Mouse (Mus musculus): Measurements from ENCODE around the gene Ankrd11.

Gene Ankrd11

DNA sequence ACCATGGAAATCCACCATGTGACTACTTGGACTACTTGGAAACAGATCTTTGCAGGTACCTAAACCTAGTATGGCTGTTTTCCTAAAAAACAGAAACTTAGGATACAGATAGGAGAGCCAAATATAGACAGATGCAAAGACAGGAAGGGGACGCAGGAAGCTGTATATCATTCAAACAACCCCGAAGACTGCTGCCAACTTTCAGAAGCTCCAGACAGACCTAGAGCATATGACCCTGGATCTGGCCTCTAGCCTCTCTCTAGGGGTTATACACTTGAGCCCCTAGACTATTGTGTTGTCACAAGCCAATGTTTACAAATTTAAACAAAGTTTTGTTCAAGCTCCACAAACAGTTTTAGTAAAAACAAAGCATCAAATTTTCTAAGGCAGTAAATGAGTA lies 80.6 kb downstream of the Ankrd11 start:
- DNase-seq (ENCODE audit: low spot score), result no peak

DNA sequence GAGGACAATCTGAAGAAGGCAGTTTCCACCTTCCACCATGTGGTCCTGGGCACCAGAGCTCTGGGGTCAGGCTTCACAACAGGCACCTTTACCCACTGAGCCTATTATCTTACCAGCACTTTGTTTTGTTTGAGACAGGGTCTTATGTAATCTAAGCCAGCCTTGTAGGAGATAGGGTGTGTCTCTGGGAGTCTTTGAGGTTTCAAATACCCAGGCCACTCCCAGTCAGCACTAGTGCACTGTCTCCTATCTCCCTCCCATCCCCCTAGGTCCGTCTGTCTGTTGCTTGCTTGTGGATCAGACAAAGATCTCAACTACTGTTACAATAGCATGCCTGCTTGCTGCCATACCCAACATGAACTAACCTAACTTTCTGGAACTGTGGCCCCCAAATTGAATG lies 81.1 kb downstream of the Ankrd11 start:
- no peak for DNase-seq (ENCODE audit: low spot score)

DNA sequence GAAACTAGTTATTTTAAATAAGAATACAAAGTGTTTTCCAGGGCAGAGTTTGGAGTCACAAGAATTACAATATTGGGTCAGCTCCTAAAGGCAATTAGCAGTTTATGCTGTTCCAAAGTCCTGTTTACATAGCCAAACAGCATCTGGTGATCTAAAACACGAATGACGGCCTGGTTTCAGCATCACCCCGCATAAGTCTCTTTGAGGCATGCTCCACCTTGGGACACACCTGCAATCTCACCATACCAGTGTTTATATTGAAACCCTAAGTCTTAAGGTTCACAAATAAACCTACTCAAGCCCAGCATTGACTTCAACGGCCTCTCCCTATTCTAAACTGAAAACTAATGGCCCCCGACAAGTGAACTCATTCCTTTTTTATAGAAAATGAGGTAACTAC lies 81.8 kb downstream of the Ankrd11 start:
- no peak for DNase-seq (ENCODE audit: low spot score)

DNA sequence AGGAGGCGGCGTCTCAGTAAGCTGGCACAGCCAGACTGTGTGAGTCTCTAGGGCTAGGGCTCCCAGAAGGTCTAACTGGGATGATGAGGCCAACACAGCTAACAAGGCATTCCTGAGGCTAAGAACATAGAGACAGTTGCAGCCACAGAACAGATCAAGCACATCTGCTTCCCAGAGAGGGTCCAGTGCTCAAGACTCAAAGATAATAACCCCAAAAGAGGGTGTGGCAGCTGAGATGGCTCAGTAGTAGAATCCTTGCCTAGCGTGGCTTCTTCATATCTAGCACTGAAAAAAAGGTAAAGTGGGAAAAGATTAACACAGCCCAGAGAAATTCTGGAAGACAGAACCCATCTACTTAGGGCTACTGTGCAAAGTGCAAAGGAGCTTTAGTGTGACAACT lies 86.1 kb downstream of the Ankrd11 start:
- DNase-seq (ENCODE audit: low spot score), result no peak

DNA sequence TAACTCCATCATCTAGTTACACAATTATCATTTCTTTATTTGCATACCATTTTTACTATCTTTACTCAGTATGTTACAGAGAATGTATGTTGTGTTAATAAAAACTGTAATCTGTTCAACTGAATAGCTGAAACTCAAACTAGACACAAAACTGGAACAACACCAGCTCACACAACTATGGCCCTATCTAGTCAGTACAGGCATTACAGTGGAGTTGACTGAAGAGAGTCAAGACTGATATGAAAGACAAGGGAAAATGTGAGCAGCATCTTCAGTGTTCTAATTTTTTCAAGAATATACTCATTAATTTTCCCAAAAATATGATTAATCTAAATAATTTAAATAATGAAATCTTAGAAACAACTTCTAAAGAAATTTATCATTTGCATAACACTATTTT lies 86.9 kb downstream of the Ankrd11 start:
- no peak for DNase-seq (ENCODE audit: low spot score)

DNA sequence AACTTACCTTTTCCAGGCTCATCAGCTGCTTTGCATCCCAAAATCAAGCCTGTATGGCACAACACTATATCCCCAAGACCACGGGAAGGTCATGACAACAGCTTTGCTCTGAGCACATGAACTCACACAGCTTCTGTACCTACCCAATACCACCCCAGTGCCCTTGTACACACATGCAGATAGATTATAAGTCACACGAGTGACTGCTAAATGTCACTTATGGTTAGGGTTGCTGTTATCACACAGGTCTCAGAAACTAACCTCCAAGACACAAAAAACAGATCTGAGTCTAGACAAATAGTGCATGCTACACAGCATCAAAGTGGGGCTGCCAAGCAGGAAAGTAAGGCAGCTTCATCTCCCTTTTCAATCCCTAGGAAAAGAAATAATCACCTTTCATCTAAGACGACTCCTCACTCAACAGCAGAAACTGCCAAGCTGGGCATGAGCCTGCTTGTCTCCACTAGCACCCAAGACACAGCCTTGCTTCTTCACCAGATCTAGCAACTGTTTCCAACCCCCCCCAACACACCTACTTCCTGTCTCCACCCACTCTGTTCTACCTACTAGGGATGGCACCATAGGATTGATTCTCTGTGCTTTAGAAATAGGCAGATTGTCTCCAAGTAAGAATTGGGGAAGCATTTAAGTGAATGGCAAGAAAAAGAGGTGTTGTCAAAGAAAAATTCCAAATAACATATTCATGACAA lies 87.8 kb downstream of the Ankrd11 start:
- no peak for DNase-seq (ENCODE audit: low spot score)

DNA sequence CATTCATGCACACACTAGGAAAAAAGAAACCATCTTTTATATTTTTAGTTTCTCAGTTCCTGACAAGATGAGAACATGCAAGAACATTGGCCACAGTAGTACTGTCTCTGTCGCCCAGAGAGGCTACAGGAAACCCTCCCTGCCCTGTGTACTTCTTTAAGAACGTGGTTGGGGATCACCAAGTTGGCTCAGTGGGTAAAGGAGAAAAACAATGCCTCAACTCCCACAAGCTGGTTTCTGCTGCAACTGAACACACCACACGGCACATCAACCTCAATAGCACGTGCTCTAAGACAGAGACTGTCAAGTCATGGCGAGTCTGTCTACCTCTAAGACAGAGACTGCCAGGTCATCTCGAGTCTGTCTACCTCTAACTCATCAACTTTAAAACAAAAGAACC lies 89.0 kb downstream of the Ankrd11 start:
- no peak for DNase-seq (ENCODE audit: low spot score)

DNA sequence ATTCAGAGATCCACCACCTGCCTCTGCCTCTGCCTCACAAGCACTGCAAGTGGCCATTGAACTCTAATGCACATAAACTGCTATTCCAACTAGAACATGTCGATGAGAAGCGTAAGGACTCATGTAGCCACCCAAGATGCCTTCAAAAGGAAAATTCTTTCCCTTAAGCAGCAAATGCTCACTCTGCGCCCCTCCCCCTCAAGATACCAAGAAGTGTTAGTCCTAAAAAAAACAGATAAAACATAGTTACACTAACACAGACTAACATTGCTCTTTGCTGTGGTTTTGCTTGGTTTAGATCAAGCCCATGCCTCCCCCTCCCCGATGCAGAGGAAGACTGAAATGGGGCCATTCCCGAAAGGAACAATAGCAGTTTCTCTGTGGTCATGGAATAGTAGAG lies 90.6 kb downstream of the Ankrd11 start:
- DNase-seq (ENCODE audit: low spot score), result no peak

DNA sequence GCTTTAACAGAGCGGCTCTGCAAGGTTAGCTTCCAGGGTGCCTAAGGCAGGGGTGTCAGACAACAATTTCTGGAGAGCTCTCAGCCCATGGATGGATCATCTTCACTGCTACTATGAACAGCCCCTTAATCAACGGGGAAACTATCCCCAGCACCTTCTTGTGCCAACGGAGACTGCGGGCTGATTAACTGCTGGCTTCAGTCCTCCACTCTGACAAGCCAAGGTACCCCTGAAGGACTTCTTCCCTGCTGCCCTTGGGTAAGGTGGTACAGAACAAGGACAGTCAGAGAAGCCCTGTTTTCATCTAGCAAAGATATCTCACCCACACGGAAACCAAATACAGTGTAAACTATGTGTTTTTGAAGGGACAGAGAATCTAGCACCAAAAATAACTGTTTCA lies 92.4 kb downstream of the Ankrd11 start:
- DNase-seq (ENCODE audit: low spot score), result no peak

DNA sequence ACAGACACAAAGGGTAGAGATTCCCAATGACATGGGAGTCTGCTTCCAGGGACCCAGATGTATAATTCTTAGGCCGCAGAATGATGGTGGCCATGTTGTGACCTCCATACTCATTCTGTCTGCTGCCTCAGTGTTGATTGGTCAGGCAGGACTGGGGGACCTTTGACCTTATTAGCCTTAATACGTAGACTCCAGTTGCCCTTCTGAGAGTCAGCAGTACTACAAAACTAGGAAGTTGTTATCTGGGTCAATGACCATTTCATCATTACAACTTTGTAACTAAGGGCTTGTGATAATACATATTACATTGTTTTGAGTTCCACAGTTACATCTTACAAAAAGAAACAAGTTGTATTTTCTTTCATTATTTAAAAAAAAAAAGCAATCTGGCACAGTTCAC lies 96.3 kb downstream of the Ankrd11 start:
- DNase-seq (ENCODE audit: low spot score), result no peak

DNA sequence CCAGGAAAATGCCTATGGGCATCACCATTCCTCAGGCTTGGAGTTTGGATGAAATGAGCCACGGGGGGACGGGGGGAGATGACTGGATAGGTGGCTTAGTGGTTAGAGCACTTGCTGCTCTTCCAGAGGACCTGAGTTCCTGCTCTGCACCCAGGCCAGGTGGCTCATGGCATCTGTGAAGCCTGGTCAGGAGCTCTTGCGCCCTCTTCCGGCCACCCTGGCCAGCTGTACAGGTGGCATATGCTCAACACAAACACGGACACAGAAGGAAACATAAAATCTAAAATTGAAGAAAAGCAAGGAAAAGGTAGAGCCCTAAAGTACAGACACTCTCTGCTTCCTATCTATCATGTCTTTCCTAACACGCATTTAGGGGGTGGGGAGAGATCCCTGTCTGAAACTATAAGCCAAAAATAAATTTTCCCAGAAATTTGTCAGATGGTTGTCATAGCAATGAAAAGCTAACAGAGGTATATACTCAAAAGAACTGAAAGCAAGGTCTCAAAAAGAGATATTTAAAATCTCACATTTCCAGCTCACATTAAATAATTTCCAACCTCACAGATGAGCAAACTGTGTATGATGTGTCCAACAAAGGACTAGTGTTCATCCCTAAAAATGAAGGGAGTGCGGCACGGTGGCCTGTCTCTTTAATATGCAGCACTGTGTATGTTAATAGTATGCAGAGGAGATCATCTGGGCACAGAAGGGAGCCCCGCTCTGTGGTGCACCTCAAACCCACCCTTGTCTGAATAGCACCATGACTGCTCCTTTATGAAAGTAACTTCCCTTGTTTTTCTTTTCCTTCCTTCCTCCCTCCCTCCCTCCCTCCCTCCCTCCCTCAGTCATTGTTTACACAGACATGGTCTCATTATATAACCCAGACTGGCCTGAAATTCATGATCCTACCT lies 99.0 kb downstream of the Ankrd11 start:
- DNase-seq (ENCODE audit: low spot score), result no peak

DNA sequence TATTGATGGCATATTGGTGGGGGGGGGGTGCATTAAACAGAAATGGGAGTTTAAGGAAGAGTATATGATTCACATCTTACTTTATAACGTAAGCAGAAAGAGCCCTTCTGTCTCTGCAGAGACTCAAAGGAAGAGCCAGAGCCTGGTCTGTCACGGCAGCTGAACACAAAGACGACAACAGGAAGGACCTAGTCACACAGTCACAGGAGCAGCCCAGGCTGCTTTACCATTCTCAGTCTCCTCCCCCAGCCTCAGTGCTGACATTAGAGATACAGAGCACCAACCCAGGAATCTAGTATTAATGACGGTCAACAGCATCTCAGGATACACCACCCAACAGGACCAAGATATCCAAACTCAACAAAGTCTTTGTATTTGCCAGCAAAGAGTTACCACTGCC lies 103.5 kb downstream of the Ankrd11 start:
- no peak for DNase-seq (ENCODE audit: low spot score)

DNA sequence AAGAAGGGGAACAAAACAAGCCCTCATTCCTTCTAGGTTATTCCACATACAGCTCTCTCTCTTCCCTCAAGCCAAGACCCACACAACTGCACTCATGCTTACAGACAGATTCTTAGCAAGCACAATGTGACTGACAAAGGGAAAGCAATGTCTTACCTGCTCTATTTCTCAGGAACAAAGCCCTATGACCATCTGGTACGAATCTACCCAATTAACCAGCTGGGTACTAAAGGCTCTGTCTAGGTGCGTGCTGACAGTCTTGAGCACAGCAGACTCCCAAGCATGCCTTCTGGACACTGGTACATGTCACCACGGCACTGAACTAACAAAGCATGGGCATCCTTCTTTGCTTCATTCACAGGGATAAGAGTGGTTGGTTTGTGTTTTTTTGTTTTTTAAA lies 103.9 kb downstream of the Ankrd11 start:
- no peak for DNase-seq (ENCODE audit: low spot score)

DNA sequence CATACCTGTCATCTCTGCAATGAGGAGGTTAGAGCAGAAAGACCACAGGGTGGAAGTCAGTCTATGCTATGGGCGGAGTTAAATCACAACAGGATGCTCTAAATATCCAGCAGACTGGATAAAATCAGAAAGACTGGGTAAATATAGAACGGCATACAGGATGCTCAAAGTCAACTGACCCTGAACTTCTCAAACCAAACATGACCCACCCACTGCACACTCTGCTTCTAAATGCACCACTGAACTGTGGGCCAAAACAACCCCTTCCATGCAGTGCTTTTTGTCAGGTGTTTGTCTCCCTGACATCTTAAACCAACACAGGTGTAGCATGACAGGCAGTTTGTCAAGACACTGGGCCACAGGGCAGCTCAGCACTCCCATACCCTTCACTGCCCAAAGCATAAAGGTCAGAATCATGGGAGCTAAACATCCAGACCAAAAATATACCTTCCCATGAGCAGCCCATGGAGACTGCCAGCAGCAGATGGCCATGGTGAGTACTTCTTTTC lies 104.5 kb downstream of the Ankrd11 start:
- no peak for DNase-seq (ENCODE audit: low spot score)

DNA sequence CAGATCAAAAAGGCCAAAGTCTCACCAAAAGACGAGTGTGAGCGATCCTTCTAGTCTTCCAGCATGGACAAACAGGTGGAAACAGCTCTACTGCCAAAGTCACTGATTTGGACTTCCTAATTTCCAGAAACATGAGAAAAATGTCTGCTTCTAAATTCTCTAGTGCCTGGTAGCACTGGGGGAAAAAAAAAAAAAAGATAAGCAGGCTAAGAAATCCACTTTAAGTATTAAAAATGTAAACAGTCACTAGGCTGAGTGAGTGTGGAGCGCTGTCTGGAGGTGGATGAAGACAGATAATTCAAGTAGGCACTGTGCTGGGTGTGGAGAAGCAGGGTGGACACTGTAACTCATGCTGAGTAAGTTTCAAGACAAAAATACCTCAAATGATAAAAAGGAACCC lies 106.2 kb downstream of the Ankrd11 start:
- no peak for DNase-seq (ENCODE audit: low spot score)

DNA sequence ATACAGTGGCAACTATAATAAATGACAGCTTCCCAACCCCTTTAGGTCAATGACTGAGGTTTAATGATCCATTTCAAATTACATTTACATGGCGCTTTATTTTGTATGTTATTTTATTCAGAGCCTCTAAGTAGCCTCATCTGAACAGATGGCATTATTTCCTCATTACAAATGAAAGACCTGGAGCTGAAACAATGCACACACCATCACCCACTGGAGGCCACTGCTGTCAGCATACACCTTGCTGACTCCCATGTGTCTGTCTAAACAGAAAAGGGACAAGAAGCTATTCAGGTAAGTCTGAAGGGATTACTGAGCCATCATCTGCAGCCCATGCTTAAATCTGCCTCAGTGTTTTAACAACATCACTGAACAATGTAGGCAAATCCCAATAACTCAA lies 107.0 kb downstream of the Ankrd11 start:
- no peak for DNase-seq (ENCODE audit: low spot score)

DNA sequence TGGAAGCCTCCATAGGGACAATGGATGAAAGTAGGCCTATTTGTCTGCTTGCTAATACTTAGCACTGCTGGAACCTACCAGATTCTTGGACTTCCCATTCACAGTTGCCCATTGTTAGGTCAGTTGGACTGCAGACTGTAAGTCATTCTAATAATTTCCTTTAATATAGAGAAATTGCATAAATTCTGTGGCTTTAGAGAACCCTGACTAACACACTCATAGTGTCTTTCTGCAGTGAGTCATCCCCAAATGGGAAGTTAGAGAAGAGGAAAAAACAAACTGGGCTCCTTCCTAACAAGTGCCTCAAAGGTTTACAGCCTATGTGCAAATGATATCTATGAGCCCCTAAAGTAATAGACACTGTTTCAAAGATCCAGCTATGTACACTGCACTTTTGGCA lies 108.1 kb downstream of the Ankrd11 start:
- no peak for DNase-seq (ENCODE audit: low spot score)

DNA sequence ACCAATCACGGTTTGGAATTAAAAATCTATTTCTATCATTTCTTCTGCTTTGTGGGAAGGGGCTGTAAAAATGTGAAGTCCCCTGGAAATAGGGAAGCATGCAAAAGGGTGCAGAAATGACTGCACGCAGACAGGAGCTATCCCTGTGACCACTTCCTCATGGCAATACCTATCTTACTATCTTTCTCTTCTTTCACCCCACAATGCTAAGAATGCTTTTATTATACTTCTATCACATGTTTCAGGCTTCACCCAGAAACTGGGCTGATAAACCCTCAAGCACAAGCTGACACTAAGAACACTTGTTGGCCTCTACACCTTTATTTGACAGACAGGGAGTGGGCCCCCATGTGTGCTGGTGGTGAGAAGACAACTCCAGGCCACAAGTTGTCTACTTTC lies 109.5 kb downstream of the Ankrd11 start:
- no peak for DNase-seq (ENCODE audit: low spot score)

DNA sequence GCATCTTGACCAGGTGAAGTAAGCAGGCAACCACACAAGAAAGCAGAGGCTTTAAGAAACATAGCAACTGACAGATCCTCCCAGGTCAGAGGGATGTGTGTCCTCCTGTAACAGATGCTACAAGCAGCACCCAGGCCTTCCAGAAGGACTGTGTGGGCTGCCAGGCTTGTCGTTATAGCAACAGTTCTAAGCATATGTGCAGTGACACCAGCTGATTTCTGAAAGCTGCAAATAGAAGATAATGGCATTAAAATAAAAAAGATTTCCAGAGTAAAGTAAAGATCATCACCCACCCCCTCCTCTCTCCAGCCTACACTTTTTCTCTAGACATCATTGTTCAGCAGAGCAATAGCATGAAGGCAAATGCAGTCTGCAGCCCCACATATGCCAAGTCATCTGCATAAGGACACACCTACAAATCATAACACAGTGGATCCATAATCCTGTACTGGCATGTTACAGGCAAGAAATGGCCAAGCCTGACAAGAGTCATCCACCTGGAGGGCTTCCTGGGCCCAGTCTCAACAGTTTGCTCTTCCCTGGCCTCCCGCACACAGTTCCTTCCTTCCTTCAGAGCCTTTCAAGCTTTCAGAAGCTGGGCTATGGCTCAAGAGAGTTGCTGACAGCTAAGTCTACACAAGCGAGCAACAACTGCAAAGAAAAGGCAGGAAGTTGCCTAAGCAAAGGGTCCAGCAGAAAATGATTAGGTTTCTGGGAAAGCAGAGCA lies 110.1 kb downstream of the Ankrd11 start:
- DNase-seq (ENCODE audit: low spot score), result no peak

DNA sequence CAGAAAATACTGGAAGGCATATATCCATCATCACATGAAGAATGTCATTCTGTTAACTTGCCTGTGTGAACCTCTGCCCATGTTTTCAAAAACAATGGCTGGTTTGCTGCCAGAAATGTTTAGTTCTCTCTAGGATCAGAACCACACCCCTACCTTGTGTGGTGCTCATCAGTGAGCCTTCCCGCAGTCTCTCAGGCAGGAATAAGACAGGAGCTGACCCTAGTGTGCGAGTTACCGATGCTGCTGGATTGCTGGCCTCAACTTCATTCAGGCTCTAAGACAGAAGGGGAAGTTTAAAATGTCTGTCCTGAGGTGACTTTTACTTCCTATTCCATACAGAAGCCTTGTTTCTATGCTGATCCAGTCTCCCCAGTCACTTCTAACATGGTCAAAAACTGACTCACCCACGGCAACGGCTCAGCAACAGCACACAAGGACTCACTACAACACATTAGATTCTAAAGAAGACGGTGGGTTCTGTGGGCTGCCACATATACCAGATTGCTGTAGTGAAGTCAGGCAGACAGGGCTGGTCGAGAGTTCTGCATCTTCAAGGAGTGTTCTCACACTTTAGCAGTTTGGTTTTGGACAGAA lies 113.3 kb downstream of the Ankrd11 start:
- DNase-seq (ENCODE audit: low spot score), result no peak

DNA sequence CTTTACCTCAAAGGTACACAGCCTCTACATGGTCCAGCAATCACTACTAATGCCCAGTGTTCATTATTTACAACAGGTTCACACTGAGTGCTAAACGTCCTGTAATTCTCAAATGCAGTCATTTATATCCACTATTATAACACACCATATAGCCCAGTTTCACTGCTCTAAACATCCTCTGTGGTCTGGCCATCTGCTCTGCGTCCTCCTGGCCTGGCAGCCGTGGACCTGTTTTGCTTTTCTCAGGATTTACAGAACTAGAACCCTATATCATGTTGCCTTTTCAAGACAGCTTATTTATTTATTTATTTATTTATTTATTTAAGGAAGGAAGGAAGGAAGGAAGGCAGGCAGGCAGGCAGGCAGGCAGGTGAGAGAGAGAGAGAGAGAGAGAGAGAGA lies 114.2 kb downstream of the Ankrd11 start:
- no peak for DNase-seq (ENCODE audit: low spot score)

DNA sequence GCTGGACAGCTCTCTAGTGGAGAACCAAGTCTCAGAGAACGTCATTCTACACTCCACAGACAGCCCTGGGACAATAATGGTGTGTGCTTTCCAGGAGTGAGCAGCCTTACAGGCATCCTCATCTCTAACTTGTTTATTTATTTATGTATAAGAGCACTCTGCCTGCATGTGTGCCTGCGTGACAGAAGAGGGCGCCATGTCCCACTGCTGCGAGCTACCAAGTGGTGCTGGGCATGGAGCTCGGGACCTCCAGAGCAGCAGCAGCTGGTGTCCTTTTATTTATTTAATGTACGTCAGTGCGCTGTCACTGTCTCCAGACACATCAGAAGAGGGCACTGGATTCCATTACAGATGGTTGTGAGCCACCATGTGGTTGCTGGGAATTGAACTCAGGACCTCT lies 115.3 kb downstream of the Ankrd11 start:
- DNase-seq (ENCODE audit: low spot score), result no peak
